Mouse (Mus musculus): ENCODE results near the gene Pdzd2.

Gene Pdzd2

DNA sequence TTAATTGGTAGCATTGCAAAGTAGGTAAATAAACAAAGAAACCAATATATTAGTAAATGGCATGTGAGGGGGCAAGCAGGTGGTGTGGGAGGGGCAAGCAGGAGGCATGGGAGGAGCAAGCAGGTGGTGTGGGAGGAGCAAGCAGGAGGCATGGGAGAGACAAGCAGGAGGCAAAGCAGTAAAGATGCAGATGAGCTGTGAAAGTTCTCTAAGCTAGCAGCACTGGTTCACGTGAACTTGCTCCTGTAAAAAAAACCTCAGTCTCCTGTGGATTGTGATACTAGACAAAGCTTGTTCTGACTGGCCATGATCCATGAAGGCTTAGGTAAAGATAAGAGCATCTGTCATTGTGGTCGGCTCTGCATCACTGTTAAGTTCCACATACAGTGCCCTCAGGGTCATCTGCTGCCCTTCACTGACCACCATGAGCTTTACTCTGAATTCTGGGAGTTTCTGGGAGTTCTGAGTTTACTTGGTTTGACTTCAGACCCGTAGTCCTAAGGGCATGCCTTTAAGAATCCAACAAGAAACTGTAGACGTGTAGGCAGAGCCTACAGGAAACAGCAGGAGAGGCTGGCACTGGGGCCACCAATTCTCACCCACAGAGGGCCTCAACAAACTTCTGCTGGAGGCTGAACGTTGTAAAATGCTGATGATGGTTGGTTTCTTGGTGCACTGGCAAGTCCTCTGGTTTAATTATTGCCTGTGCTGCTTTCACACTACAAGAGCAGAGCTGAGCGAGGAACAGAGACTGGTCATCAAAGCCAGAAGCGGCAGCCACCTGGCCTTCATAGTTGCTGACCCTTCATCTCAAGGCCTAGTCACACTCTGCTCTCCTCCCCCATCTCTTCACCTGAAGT is 309.9 kb downstream of the Pdzd2 start:
- DNase-seq (ENCODE audit: low spot score) = no peak

DNA sequence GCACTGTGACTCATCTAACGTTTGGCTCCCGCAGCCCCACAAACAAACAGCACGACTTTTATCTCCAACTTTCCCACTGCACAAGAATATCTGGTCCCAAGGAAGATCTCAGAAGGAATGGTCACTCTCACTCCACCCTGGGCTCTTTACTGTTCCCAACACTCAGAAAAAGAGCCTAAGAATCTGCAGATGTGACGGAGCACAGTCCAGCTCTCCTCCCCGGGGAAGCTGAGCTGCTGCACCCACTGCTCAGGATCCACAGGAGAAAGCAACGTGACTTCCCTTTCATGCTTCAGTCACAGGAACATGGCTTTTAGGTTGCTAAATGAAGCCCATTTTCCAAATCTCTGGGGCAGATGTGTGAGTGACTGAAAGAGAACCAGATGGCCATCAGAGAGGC is 311.9 kb downstream of the Pdzd2 start:
- DNase-seq (ENCODE audit: low spot score) = no peak

DNA sequence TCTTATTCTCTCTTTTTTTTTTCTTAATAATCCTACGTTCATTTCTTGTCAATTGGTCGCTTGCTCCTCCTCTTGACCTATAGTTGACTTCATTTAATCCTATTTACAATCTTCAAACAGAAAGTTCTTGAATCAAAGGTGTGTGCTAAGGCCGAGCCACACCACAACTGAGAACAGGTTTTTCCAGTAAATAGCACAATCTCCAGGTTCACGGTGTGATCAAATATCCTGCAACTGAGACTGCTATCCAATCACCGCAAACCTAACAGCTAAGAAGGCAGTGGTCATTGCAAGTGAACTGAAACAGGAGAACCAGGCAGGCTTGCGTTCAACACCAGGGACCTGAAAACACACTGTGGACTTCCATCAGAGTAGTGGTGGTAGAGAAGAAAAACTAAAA is 313.4 kb downstream of the Pdzd2 start:
- no peak for DNase-seq (ENCODE audit: low spot score)

DNA sequence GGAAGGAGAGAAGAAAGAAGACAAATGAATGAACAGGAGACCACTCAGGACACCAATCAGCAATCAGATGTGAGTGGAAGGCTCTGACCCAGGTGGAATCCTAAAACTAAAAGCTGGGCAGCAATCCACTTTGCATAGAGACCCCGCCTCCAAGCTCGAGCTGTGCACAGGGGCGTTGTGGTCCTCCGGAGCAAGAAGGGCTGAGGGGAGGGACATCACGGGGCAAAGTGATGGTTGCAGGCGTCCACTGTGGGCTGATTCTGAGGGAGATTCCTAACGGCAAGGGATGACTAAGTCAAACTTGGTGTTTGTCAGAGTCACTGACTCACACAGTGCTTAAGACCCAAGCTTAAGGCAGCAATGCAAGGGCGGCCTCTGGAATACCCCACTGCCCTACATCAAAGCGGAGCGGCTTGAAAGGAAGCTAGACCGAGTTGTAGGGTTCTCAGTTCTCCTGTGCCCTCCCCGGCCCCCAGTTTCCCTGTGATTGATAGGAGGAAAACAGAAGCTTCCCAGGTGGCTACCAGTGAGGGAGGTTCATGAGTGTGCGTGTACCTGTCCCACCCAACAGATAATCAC is 314.6 kb downstream of the Pdzd2 start:
- no peak for DNase-seq (ENCODE audit: low spot score)

DNA sequence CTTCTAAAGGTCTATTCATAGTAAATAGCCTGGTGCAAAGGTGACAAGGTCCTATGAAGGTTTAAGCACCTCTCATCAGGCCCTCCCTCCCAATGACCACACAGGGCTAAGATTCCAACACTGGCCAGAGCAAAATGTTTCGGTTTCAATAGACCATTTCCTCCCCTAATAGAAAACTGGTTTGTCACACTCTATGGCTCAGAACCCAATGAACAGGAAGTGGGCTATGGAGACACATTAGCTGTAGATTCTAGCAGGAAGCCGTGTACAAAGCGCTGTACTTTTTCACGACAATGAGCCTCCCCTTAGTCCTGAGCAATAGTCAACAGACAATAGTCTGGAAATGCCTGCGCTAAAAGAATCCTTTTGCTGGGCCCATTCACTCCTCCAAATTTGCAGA is 315.5 kb downstream of the Pdzd2 start:
- DNase-seq (ENCODE audit: low spot score) = no peak

DNA sequence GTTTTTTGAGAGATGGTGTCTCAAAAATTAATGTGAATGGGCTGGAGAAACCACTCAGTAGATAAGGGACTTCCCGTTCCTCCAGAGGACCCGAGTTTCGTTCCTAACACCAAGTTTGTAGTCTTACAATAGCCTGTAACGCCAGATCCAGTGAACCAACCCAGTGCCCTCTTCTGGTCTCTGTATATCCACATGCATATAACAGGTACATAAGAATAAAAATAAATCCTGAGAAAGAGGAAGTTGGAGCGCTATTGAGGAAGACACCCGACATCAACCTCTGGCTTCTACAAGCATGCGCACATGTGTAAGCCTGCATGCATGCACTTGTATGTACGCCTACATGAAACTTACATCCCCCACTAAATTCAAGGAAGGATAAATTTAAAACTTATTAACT is 318.8 kb downstream of the Pdzd2 start:
- no peak for DNase-seq (ENCODE audit: low spot score)

DNA sequence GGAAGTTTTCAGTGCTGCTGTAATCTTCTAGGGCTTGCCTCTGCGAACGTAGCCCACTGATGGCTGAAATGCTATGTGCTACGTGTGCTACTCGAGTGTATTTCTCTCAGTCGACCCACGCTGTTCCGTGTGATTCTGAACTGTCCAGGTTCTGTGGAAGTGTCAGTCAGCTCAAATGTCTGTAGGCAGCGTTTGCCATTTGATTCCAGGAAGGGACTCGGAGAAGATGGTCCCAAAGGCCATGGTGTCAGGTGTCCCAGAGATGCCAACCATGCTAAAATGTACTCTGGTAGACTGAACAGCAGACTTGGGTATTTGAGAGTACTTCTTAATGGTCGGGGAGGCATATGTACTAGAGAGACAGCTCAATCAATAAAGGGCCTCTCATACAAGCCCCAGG is 319.3 kb downstream of the Pdzd2 start:
- DNase-seq (ENCODE audit: low spot score) = no peak

DNA sequence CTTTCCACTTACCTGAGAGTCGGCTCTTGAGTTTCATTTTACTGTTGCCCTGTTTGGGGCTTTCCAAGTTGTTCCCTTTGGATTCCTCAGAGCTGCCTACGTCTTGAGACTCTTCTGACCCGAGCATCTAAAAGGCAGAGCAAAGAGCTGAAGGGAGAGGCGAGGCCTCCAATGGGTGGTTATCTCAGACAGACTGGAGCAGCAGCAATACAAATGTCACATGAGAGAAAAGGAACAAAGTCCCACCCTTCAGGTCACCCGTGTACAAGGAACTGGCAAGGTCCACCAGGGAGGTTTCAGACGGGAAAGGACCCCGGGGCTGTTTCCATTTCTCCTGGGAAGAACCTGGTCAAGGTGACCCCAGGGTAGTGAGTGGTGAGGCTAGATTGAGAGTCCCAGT is 320.3 kb downstream of the Pdzd2 start:
- no peak for DNase-seq (ENCODE audit: low spot score)

DNA sequence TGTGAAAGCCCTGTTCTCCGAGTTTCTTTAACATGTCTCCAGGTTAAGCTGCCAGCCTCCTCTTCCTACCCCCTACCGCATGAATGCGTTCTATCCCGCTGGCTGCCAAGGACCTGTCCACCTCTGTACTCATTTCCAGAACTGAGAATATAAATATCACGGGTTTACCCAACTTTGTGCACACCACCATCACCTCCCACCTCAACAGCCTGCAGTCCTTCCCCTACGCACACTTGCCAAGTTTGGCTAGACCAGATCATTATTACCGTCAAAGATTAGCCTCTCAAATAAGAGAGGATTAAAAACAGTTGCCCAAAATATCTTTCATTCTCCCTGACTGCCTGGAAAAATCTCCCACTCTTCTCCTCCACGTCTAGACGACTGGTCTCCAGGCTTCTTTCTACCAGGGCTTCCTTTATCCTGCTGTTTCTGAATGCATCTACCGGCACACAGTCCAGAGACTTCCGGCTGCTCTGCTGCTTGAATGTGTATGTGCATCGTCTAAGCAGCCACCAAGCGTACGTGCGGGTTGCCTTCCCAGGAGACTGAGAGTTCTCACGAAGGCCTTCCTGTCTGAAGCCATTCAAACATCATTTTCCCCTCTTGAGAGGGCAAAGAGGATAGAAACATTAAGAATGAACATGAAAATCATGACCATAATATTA is 324.1 kb downstream of the Pdzd2 start:
- DNase-seq (ENCODE audit: low spot score) = no peak

DNA sequence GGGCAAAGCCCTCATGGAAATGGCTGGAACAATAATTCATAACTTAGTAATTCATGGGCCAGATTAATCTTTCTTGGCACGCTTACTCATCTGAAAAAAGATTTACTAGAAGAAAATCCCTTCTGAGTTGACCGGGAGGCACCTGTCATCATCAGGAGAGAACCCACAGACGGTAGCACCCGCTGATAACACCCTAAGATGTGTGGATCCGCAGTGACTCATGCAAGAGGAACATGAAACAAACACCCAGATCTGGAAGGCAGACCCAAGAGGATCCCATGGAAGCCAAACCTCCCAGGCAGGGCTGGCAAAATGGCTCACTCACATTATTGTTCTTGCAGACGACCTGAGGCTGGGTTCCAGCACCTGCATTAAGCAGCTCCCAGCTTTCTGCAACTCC is 325.0 kb downstream of the Pdzd2 start:
- DNase-seq (ENCODE audit: low spot score) = no peak

DNA sequence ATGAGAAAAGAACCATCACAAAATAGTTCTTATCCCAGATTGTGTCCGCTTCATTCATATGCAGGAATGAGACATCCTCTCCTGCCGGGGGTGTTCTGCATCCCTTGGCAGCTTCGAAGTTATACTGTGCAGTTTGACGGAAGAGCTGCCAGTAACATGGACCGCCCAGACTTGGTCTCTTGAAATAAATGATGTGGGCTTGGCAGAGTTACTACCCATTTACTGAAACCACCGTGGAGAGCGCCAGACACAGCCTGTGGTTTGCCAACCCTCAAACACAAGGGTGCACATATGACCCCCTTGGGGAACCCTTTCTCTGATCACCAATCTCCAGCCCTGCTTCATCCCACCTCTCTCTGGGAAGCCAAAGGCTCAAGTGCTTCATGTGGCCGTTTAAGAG is 331.5 kb downstream of the Pdzd2 start:
- DNase-seq (ENCODE audit: low spot score) = no peak

DNA sequence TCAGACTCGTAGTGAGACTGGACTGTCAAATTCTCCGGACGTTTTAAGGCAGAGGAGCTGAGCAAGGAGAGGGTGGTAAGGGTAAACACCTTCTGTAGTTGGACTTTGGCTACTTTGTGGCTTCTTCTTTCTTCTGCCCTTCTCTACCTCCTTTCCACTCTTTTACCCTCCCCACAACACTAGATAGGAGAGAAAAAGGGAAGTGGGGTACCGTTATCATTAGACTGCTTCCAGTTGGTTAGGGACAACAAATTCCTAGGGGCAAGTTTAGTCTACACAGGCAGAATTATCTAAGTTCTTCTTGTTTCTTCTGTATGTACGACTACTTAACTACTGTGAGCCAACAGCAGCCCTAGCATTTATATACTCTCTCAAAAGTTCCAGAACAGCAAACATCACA is 334.1 kb downstream of the Pdzd2 start:
- no peak for DNase-seq (ENCODE audit: low spot score)

DNA sequence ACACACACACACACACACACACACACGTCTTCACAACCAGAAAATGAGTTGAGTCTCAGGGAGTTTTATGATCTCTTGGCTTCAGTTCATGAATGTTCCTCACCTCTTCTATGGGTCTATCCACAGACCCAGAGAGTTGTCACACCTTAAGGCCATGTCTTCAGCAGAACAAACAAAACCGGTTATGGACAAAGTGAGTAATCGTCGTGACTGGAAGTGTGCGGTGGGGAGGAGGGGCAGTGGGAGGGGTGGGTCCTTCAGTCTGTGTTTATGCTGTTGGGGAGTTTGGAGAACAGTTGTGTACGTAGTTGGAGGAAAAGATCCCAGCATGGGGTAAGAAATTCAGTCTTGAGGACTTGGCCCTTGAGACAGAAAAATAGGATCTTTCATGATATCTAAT is 342.7 kb downstream of the Pdzd2 start:
- no peak for DNase-seq (ENCODE audit: low spot score)

DNA sequence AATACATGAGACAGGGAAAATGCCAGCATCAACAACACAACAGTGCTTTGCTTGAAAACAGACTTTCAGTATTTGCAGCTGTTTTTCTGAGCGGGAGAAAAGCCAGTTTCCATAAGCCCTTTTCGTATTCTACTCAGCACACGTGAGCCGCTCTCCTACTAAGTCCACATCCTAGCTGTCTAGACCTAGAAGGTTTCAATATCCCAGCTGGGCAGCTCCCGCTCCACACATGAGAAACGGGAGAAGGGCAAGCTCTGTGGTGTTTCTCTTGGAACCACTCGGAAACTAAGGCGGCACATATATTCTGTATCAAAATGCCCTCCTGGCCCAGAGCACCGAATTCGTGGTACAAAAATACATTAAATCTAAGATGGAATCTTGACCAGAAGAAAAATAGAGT is 345.0 kb downstream of the Pdzd2 start:
- no peak for DNase-seq (ENCODE audit: low spot score)

DNA sequence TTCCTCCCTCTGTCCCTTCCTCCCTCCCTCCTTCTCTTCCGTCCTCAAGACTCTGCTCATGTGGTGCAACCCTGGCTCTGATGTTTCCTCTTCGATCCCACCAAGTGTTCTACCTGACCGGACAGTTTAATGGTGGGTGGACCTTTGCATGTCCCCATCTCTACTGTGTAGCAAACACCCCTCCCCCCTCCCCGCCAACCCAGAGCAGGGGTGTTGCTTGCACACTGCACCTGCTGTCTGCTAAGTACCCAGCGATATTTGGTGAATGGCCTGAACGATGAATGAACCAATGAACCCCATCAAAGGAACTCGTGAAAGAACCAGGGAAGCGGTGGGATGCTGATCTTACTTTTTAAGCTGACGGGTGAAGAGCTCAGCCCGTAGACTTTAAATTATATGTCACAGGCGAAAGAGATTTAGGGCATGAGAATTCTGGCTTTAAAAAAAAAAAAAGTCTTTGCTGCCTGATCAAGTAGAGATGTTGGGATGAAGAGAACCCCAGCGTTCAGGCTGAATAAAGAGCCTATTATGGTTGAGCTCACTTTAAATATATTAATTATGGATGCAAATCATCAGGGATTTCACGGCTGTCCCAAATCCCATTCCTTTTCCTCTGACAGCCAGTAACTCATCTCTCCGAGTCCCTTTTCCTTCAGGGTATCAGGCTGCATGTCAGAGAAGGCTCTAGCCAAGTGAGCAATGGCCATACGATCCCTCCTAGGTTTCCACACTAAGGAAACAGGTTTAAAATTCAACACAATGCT is 350.8 kb downstream of the Pdzd2 start:
- DNase-seq (ENCODE audit: low spot score) = no peak

DNA sequence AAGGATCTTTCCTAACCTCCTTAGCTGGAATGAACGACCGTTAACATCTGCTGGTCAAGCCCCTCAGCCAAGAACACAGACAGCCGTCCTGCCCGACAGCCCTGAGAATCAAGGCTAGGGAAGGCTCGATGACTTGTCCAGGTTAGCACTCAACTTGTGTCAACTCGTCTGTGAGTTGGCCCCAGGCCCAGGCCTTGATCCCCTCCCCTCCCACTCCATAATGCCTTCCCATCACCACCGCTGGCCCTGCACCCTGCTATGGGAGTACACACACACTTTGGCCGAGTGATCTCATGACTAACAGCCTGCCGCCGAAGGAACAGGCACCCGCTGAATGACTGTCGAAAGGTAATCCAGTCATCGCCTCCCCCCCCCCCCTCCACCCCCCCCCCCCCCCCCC is 355.0 kb downstream of the Pdzd2 start:
- no peak for DNase-seq (ENCODE audit: low spot score)

DNA sequence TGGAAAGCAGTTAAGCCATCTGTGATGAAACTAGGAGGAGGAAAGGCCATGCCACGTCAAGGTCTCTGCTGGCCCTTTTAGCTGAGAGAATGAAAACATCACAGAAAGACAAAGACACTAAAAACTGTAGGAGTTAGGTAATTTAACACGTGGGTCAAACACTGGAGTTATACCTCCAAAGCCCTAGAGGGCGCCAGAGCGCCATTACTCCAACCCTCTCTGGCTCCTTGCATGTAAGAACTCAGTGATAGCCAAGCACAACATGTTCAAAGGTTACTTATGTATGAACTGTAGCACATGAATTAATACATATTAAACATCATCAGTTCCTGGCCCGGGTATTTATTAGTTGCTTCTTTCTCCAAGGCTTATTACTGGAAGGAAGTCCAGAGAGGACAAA is 359.2 kb downstream of the Pdzd2 start:
- DNase-seq (ENCODE audit: low spot score) = no peak

DNA sequence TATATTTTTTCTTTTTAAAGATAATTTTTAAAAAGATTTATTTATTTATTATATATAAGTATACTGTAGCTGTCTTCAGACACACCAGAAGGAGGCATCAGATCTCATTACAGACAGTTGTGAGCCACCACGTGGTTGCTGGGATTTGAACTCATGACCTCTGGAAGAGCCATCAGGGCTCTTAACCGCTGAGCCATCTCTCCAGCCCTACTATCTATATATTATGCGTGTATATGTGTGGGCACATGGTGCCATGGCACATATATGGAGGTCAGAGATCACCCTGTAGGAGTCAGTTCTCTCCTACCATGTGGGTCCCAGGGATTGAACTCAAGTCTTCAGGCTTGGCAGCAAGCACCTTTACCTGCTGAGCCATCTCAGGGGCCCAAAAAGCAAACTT is 359.7 kb downstream of the Pdzd2 start:
- DNase-seq (ENCODE audit: low spot score) = no peak

DNA sequence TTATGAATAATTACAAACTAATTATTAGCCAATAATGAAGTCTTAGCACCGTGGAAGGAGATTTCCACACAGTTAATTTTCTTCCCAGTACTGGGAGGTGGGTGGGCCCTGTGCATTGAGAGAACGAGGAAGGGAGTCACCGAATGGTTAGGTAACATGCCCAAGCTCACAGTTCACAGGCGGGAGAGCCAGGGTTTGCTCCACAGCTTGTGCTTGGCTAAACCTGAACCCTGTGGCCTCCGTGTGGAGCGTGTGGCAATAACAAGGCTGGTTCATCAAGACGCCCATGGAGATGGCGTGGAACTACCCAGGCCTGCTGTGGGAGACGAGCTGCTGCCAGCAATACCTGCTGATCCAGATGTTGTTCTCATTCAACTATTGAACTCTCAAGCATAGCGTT is 361.9 kb downstream of the Pdzd2 start:
- no peak for DNase-seq (ENCODE audit: low spot score)

DNA sequence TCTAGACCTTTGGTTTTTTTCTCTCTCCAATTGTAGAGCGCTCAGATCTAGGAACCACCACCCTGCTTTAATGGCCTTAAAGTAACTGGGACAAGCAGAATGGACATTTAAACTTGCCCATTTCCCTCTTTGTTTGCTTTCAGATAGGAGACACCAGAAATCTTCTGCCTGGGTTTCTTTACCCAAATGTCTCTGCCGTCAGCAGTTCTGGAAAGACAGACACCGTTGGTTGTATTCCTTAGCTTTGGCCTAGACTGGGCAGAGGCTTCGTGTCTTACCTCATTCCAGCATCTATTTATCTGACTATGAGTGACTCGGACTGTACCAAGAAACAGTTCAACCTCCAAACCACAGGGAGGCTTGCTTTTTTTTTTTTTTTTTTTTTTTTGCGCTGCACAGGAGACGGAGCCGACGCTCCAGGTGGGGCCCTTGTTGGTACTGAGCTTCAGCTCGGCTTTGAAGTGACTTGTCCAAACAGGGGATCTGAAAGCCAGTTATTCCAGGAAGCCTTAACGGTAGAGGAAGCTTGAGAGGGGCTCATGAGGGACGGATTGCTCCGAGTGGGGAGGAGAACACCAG is 363.1 kb downstream of the Pdzd2 start:
- DNase-seq (ENCODE audit: low spot score) = no peak

DNA sequence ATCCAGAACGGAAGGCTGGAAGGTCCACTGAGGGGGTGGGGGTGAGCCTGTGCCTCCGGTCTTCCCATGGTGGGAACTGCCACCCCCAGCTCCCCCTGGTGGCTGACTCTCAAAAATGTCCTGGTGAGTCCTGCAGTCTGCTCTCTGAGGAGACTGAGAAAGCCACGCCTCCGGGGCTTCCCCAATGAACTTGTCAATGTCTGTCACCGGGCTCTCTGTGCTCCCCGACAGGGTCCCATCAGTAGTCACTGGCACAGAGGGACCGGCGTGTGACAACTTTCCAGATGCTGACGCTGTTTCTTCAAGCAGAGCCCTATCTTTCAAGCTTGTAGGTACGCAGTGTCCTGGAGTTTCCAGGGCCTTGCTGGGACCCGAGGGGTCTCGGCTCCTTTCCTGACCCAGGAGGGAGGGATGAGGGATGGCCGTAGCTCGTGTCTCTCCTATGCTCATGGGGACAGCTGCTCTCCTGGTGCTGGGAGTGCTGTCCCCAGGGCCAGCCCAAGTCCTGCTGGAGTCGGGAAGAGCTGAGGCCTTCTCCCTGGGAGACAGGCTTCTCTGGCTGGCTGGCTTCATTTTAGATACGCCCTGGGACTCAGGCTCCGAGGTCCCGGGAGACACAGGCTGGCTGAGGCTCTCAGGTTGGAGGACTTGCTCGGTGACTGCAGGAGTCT is 363.9 kb downstream of the Pdzd2 start:
- DNase-seq (ENCODE audit: low spot score) = peak; percentile 63

DNA sequence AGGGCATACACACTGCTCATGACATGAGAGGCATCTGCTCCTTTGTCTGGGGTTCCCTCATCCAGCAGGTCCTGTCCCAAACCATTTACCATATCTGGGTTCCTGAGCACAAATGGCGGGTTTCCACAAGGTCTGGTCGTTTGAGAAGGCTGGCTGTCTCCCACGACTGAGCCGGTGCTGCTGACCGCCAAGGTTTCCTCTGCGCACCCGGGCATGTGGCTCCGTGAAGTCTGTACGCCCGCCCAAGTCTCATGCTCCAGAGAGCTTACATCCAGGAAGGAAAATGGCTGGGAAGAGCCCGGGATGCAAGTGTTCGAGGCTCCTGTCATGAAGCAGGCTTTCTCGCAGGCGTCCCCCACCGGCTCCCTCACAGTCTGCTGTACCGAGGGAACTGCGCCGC is 364.8 kb downstream of the Pdzd2 start:
- DNase-seq (ENCODE audit: low spot score) = no peak

All from urinary bladder, postnatal 10 days (tissue).